Mouse (Mus musculus): ENCODE results near the gene Gm45208. TPM values are rescaled to one million over a fixed set of nuclear protein-coding genes. Genes with fewer than 3 reads are reported as not detected.
A peak's percentile ranks its signal among the peaks of the same experiment; 100 is the strongest.

Gene Gm45208
- polyA plus RNA-seq, 1 experiment from 2014 or later = not detected

GRCm38 (mm10) chrX:7722282-7722611 lies 202 bp downstream of the Gm45208 start:
- Histone ChIP-seq H3K36me3 (replicated peaks; ENCODE audit: control insufficient read depth, insufficient read depth) (peaks cover 5% of the 10 kb centered on the region; the same call in 1 of the 2 replicates), H3K4me2 (replicated peaks) (peak overlapping the region; percentile 56), H3K9ac (peak overlapping the region; percentile 57), H3K27ac (peak overlapping the region; percentile 88; the same call in 1 of the 2 replicates), H3K4me1 (replicated peaks; ENCODE audit: control insufficient read depth, insufficient read depth, low read length) (no peaks in the 10 kb centered on the region), H3K4me3 (replicated peaks; ENCODE audit: low read length) (peak overlapping the region; percentile 47), H3K27me3 (ENCODE audit: control insufficient read depth, insufficient read depth, low read length) (no peaks in the 10 kb centered on the region), H3K9me3 (ENCODE audit: control insufficient read depth, low read length) (no peaks in the 10 kb centered on the region)
- DNase-seq (ENCODE audit: low spot score) = no peak
- peak; percentile 38; the same call in 1 of the 2 replicates for ATAC-seq (ENCODE audit: low FRiP score)
- 17% methylated on average over 11 of the region's 11 CpGs for WGBS

GRCm38 (mm10) chrX:7722691-7723090 lies 646 bp downstream of the Gm45208 start:
- H3K9ac ChIP-seq = peak overlapping the region; percentile 57
- WGBS = 27% methylated on average over 4 of the region's 4 CpGs
- ATAC-seq (ENCODE audit: low FRiP score) = no peak

GRCm38 (mm10) chrX:7724135-7724534 lies 2.1 kb downstream of the Gm45208 start:
- peaks cover 5% of the 10 kb centered on the region; the same call in 1 of the 2 replicates for H3K36me3 ChIP-seq (replicated peaks; ENCODE audit: control insufficient read depth, insufficient read depth)
- no peaks in the 10 kb centered on the region for H3K27me3 ChIP-seq (ENCODE audit: control insufficient read depth, insufficient read depth, low read length)
- H3K4me1 ChIP-seq (replicated peaks; ENCODE audit: control insufficient read depth, insufficient read depth, low read length) = 0 out of 2 replicates have a peak, but pooled peaks cover under 1% of the 10 kb centered on the region
- no peaks in the 10 kb centered on the region for H3K9me3 ChIP-seq (ENCODE audit: control insufficient read depth, low read length)
- ATAC-seq (ENCODE audit: low FRiP score) (no peak), DNase-seq (ENCODE audit: low spot score) (no peak)
- no peak overlapping the region for H3K9ac ChIP-seq
- H3K4me3 ChIP-seq (replicated peaks; ENCODE audit: low read length) = no peak overlapping the region
- WGBS = 83% methylated on average over 7 of the region's 7 CpGs
- H3K27ac ChIP-seq = no peak overlapping the region
- H3K4me2 ChIP-seq (replicated peaks) = no peak overlapping the region

More at GRCm38 (mm10) chrX:7722691-7723090, 646 bp downstream of the Gm45208 start:
- H3K36me3 ChIP-seq (replicated peaks; ENCODE audit: control insufficient read depth, insufficient read depth) = peaks cover 5% of the 10 kb centered on the region; the same call in 1 of the 2 replicates
- H3K4me1 ChIP-seq (replicated peaks; ENCODE audit: control insufficient read depth, insufficient read depth, low read length) = no peaks in the 10 kb centered on the region
- no peaks in the 10 kb centered on the region for H3K27me3 ChIP-seq (ENCODE audit: control insufficient read depth, insufficient read depth, low read length)
- no peak for DNase-seq (ENCODE audit: low spot score)
- H3K9me3 ChIP-seq (ENCODE audit: control insufficient read depth, low read length) = no peaks in the 10 kb centered on the region
- H3K27ac ChIP-seq = no peak overlapping the region
- peak overlapping the region; percentile 56 for H3K4me2 ChIP-seq (replicated peaks)
- peak overlapping the region; percentile 47 for H3K4me3 ChIP-seq (replicated peaks; ENCODE audit: low read length)

GRCm38 (mm10) chrX:7725841-7726240 lies 3.8 kb downstream of the Gm45208 start:
- no peak for ATAC-seq (ENCODE audit: low FRiP score)
- Histone ChIP-seq H3K27me3 (ENCODE audit: control insufficient read depth, insufficient read depth, low read length) (no peaks in the 10 kb centered on the region), H3K4me1 (replicated peaks; ENCODE audit: control insufficient read depth, insufficient read depth, low read length) (peaks cover 3% of the 10 kb centered on the region; the same call in 1 of the 2 replicates), H3K4me2 (replicated peaks) (no peak overlapping the region), H3K36me3 (replicated peaks; ENCODE audit: control insufficient read depth, insufficient read depth) (peaks cover 5% of the 10 kb centered on the region; the same call in 1 of the 2 replicates), H3K9me3 (ENCODE audit: control insufficient read depth, low read length) (no peaks in the 10 kb centered on the region), H3K9ac (no peak overlapping the region), H3K4me3 (replicated peaks; ENCODE audit: low read length) (no peak overlapping the region), H3K27ac (no peak overlapping the region)
- WGBS = 92% methylated on average over 12 of the region's 12 CpGs
- DNase-seq (ENCODE audit: low spot score) = no peak

- 95% methylated on average over 13 of the region's 13 CpGs for WGBS
- no peak for ATAC-seq (ENCODE audit: low FRiP score)
- H3K4me3 ChIP-seq (replicated peaks; ENCODE audit: low read length) = no peak overlapping the region
These were observed 5.1 kb downstream of the Gm45208 start for GRCm38 (mm10) chrX:7727176-7727575.

GRCm38 (mm10) chrX:7728215-7728921 lies 6.3 kb downstream of the Gm45208 start, which contains the start of gene Praf2:
TSS of gene Praf2 (plus strand) at chrX:7728439.
- Histone ChIP-seq H3K9ac (peak within 1 kb of the TSS; percentile 56), H3K4me2 (replicated peaks) (peak within 1 kb of the TSS; percentile 51), H3K9me3 (ENCODE audit: control insufficient read depth, low read length) (no peaks in the 10 kb centered on the region), H3K36me3 (replicated peaks; ENCODE audit: control insufficient read depth, insufficient read depth) (peaks cover 5% of the 10 kb centered on the region), H3K27ac (peak within 1 kb of the TSS; percentile 73), H3K4me3 (replicated peaks; ENCODE audit: low read length) (peak within 1 kb of the TSS; percentile 39), H3K4me1 (replicated peaks; ENCODE audit: control insufficient read depth, insufficient read depth, low read length) (peaks cover 3% of the 10 kb centered on the region; the same call in 1 of the 2 replicates), H3K27me3 (ENCODE audit: control insufficient read depth, insufficient read depth, low read length) (no peaks in the 10 kb centered on the region)
- ATAC-seq (ENCODE audit: low FRiP score) = peak; percentile 94
- DNase-seq (ENCODE audit: low spot score) = peak; percentile 78
- 18% methylated on average over 42 of the region's 42 CpGs for WGBS

More at GRCm38 (mm10) chrX:7727176-7727575, 5.1 kb downstream of the Gm45208 start:
- Histone ChIP-seq H3K9ac (no peak overlapping the region), H3K27ac (no peak overlapping the region), H3K9me3 (ENCODE audit: control insufficient read depth, low read length) (no peaks in the 10 kb centered on the region), H3K36me3 (replicated peaks; ENCODE audit: control insufficient read depth, insufficient read depth) (peaks cover 5% of the 10 kb centered on the region; the same call in 1 of the 2 replicates), H3K4me2 (replicated peaks) (no peak overlapping the region), H3K4me1 (replicated peaks; ENCODE audit: control insufficient read depth, insufficient read depth, low read length) (peaks cover 3% of the 10 kb centered on the region; the same call in 1 of the 2 replicates), H3K27me3 (ENCODE audit: control insufficient read depth, insufficient read depth, low read length) (no peaks in the 10 kb centered on the region)
- DNase-seq (ENCODE audit: low spot score) = no peak

GRCm38 (mm10) chrX:7728922-7729265 lies 6.8 kb downstream of the Gm45208 start:
- Histone ChIP-seq H3K4me3 (replicated peaks; ENCODE audit: low read length) (peak overlapping the region; percentile 39), H3K9me3 (ENCODE audit: control insufficient read depth, low read length) (no peaks in the 10 kb centered on the region), H3K36me3 (replicated peaks; ENCODE audit: control insufficient read depth, insufficient read depth) (peaks cover 5% of the 10 kb centered on the region), H3K27me3 (ENCODE audit: control insufficient read depth, insufficient read depth, low read length) (no peaks in the 10 kb centered on the region), H3K27ac (peak overlapping the region; percentile 73; the same call in 1 of the 2 replicates), H3K4me1 (replicated peaks; ENCODE audit: control insufficient read depth, insufficient read depth, low read length) (peaks cover 3% of the 10 kb centered on the region; the same call in 1 of the 2 replicates), H3K4me2 (replicated peaks) (peak overlapping the region; percentile 51), H3K9ac (peak overlapping the region; percentile 56)
- no peak for DNase-seq (ENCODE audit: low spot score)
- no peak for ATAC-seq (ENCODE audit: low FRiP score)
- 36% methylated on average over 4 of the region's 4 CpGs for WGBS

- peaks cover 19% of the 10 kb centered on the region for H3K36me3 ChIP-seq (replicated peaks; ENCODE audit: control insufficient read depth, insufficient read depth)
- 39% methylated on average over 26 of the region's 26 CpGs for WGBS
- H3K27ac ChIP-seq = no peak overlapping the region
- H3K4me1 ChIP-seq (replicated peaks; ENCODE audit: control insufficient read depth, insufficient read depth, low read length) = peaks cover 3% of the 10 kb centered on the region; the same call in 1 of the 2 replicates
- no peak overlapping the region for H3K9ac ChIP-seq
- no peak overlapping the region for H3K4me2 ChIP-seq (replicated peaks)
- no peaks in the 10 kb centered on the region for H3K27me3 ChIP-seq (ENCODE audit: control insufficient read depth, insufficient read depth, low read length)
- no peaks in the 10 kb centered on the region for H3K9me3 ChIP-seq (ENCODE audit: control insufficient read depth, low read length)
- ATAC-seq (ENCODE audit: low FRiP score) (no peak), DNase-seq (ENCODE audit: low spot score) (peak; percentile 27)
- H3K4me3 ChIP-seq (replicated peaks; ENCODE audit: low read length) = no peak overlapping the region
These were observed 11.6 kb downstream of the Gm45208 start for GRCm38 (mm10) chrX:7733571-7734156.

- DNase-seq (ENCODE audit: low spot score) = no peak
- Histone ChIP-seq H3K4me3 (replicated peaks; ENCODE audit: low read length) (no peak overlapping the region), H3K4me1 (replicated peaks; ENCODE audit: control insufficient read depth, insufficient read depth, low read length) (no peaks in the 10 kb centered on the region), H3K36me3 (replicated peaks; ENCODE audit: control insufficient read depth, insufficient read depth) (peaks cover 16% of the 10 kb centered on the region; the same call in 1 of the 2 replicates), H3K4me2 (replicated peaks) (no peak overlapping the region), H3K9ac (no peak overlapping the region), H3K27me3 (ENCODE audit: control insufficient read depth, insufficient read depth, low read length) (no peaks in the 10 kb centered on the region), H3K27ac (no peak overlapping the region), H3K9me3 (ENCODE audit: control insufficient read depth, low read length) (no peaks in the 10 kb centered on the region)
- 72% methylated on average over 14 of the region's 14 CpGs for WGBS
- ATAC-seq (ENCODE audit: low FRiP score) = no peak
These were observed 17.5 kb downstream of the Gm45208 start for GRCm38 (mm10) chrX:7739336-7740081.
